Mouse (Mus musculus) forebrain, embryonic 11.5 days (tissue): ENCODE measurements around the gene Ndufa4l2. TPM values are rescaled to one million over a fixed set of nuclear protein-coding genes. Genes with fewer than 3 reads are reported as not detected.

Experiments
- ATAC-seq: fragments of 200-750 bp; cut with Nextera tagmentation; replicated peaks from 2 replicates; pipeline ENCODE4 v1.8.0; 2017; ENCODE audit warnings: moderate TSS enrichment; ENCODE audit not compliant: low FRiP score
- DNase-seq: peaks from one replicate; pipeline ENCODE4 v3.0.0-alpha.2; 2017; ENCODE audit warnings: low spot score
- H3K27ac ChIP-seq: fragments of 300-500 bp; sonication (generic); 2 replicates; pipeline ENCODE4 v1.5.1; 2014; ENCODE audit warnings: low read depth, low read length
- H3K27me3 ChIP-seq: fragments of 300-500 bp; sonication (generic); 2 replicates; pipeline ENCODE4 v1.6.1; 2014; ENCODE audit warnings: mild to moderate bottlenecking, low read length, mixed read lengths; ENCODE audit not compliant: control insufficient read depth, insufficient read depth
- H3K36me3 ChIP-seq: fragments of 300-500 bp; sonication (generic); 2 replicates; pipeline ENCODE4 v1.6.1; 2014; ENCODE audit warnings: mild to moderate bottlenecking, low read length, moderate library complexity, mixed read lengths; ENCODE audit not compliant: control insufficient read depth, insufficient read depth
- H3K4me1 ChIP-seq: fragments of 300-500 bp; sonication (generic); replicated peaks from 2 replicates; pipeline ENCODE4 v1.6.1; 2014; ENCODE audit warnings: low read length, mixed read lengths; ENCODE audit not compliant: control insufficient read depth, insufficient read depth
- H3K4me2 ChIP-seq: fragments of 300-500 bp; sonication (generic); 2 replicates; pipeline ENCODE4 v1.6.1; 2014; ENCODE audit warnings: low read depth, mild to moderate bottlenecking, low read length, moderate library complexity, mixed read lengths; ENCODE audit not compliant: severe bottlenecking
- H3K4me3 ChIP-seq: fragments of 300-500 bp; sonication (generic); 2 replicates; pipeline ENCODE4 v1.5.1; 2014; ENCODE audit warnings: low read depth, low read length
- H3K9ac ChIP-seq: fragments of 300-500 bp; sonication (generic); 2 replicates; pipeline ENCODE4 v1.6.1; 2014; ENCODE audit warnings: low read length
- H3K9me3 ChIP-seq: fragments of 300-500 bp; sonication (generic); 2 replicates; pipeline ENCODE4 v1.6.1; 2016; ENCODE audit warnings: low read length, mixed read lengths; ENCODE audit not compliant: control insufficient read depth
- WGBS: fragments of 180-500 bp; shearing (Covaris S2); extraction: QIAGEN DNeasy Blood & Tissue Kit; methylation state at CpG from one replicate; pipeline ENCODE4 v1.1.7; 2014; 5-methylcytosine and 5-hydroxymethylcytosine counted together
- polyA plus RNA-seq: library from polyadenylated mRNA; unstranded; fragments of >200 nt; fragmentation: Nextera tagmentation; extraction: Ambion mirVana; gene quantifications from 2 replicates; pipeline ENCODE4 v1.2.1, GENCODE M21; 2014

The Ndufa4l2 gene
- polyA plus RNA-seq, 1 experiment from 2014 or later = 6.1 TPM

GRCm38 (mm10) chr10:127519903-127520713 is 5.3 kb downstream of the Ndufa4l2 start:
- Histone ChIP-seq H3K9ac (no peak overlapping the region), H3K4me2 (0 out of 2 replicates have a peak overlapping the region, but pooled peaks have one; percentile 1), H3K27me3 (peaks cover 25% of the 10 kb centered on the region), H3K4me1 (peaks cover 32% of the 10 kb centered on the region), H3K9me3 (no peaks in the 10 kb centered on the region), H3K27ac (no peak overlapping the region), H3K36me3 (peaks cover 12% of the 10 kb centered on the region), H3K4me3 (no peak overlapping the region)
- DNase-seq (peak; percentile 54), ATAC-seq (no peak)
- WGBS = 92% methylated on average over 37 of the region's 37 CpGs

GRCm38 (mm10) chr10:127520714-127521357 is 6.1 kb downstream of the Ndufa4l2 start:
- Histone ChIP-seq H3K36me3 (peaks cover 12% of the 10 kb centered on the region), H3K9me3 (no peaks in the 10 kb centered on the region), H3K4me2 (peak overlapping the region; percentile 94), H3K9ac (peak overlapping the region; percentile 71), H3K4me3 (no peak overlapping the region), H3K27me3 (peaks cover 26% of the 10 kb centered on the region), H3K4me1 (peaks cover 30% of the 10 kb centered on the region), H3K27ac (no peak overlapping the region)
- DNase-seq = no peak
- WGBS = 87% methylated on average over 20 of the region's 20 CpGs
- ATAC-seq = no peak

GRCm38 (mm10) chr10:127521611-127522080 is 6.9 kb downstream of the Ndufa4l2 start:
- no peak for ATAC-seq
- 14% methylated on average over 12 of the region's 12 CpGs for whole genome bisulfite sequencing
- no peak overlapping the region for H3K27ac ChIP-seq
- peak overlapping the region; percentile 52 for H3K4me3 ChIP-seq
- peaks cover 29% of the 10 kb centered on the region for H3K4me1 ChIP-seq
- H3K4me2 ChIP-seq = peak overlapping the region; percentile 94
- DNase-seq = no peak
- peaks cover 33% of the 10 kb centered on the region for H3K27me3 ChIP-seq
- peak overlapping the region; percentile 71 for H3K9ac ChIP-seq
- peaks cover 12% of the 10 kb centered on the region for H3K36me3 ChIP-seq
- no peaks in the 10 kb centered on the region for H3K9me3 ChIP-seq

- no peaks in the 10 kb centered on the region for H3K9me3 ChIP-seq
- no peak within 1 kb of the TSS for H3K27ac ChIP-seq
- H3K27me3 ChIP-seq = peaks cover 37% of the 10 kb centered on the region
- H3K4me3 ChIP-seq = peak within 1 kb of the TSS; percentile 52
- ATAC-seq (peak; percentile 65), DNase-seq (peak; percentile 93)
- H3K36me3 ChIP-seq = peaks cover 12% of the 10 kb centered on the region
- H3K4me2 ChIP-seq = peak within 1 kb of the TSS; percentile 94
- H3K9ac ChIP-seq = peak within 1 kb of the TSS; percentile 71
- peaks cover 26% of the 10 kb centered on the region for H3K4me1 ChIP-seq
- under 1% methylated on average over 21 of the region's 21 CpGs for WGBS
These were observed 7.4 kb downstream of the Ndufa4l2 start, which contains the start of gene Shmt2 for GRCm38 (mm10) chr10:127522088-127522581. Gene Shmt2 (minus strand): TSS chr10:127522444.

- peaks cover 3% of the 10 kb centered on the region; the same call in 1 of the 2 replicates for H3K36me3 ChIP-seq
- H3K9me3 ChIP-seq = no peaks in the 10 kb centered on the region
- no peak overlapping the region for H3K27ac ChIP-seq
- H3K4me3 ChIP-seq = 0 out of 2 replicates have a peak overlapping the region, but pooled peaks have one; percentile 7
- no peak for DNase-seq
- WGBS = under 1% methylated on average over 23 of the region's 23 CpGs
- H3K9ac ChIP-seq = no peak overlapping the region
- H3K4me1 ChIP-seq = peaks cover 26% of the 10 kb centered on the region
- peaks cover 59% of the 10 kb centered on the region for H3K27me3 ChIP-seq
- H3K4me2 ChIP-seq = peak overlapping the region; percentile 37; the same call in 1 of the 2 replicates
- ATAC-seq = peak; percentile 11; the same call in 1 of the 2 replicates
These were observed 10.0 kb downstream of the Ndufa4l2 start for GRCm38 (mm10) chr10:127524646-127525255.

- no peak overlapping the region for H3K27ac ChIP-seq
- DNase-seq = no peak
- WGBS = 2% methylated on average over 26 of the region's 26 CpGs
These were observed 11.3 kb downstream of the Ndufa4l2 start for GRCm38 (mm10) chr10:127526048-127526447.

GRCm38 (mm10) chr10:127526681-127527080 is 11.9 kb downstream of the Ndufa4l2 start:
- Histone ChIP-seq H3K27me3 (peaks cover 78% of the 10 kb centered on the region), H3K9me3 (no peaks in the 10 kb centered on the region), H3K4me1 (peaks cover 27% of the 10 kb centered on the region), H3K36me3 (no peaks in the 10 kb centered on the region), H3K9ac (0 out of 2 replicates have a peak overlapping the region, but pooled peaks have one; percentile 12), H3K4me2 (peak overlapping the region; percentile 8), H3K4me3 (peak overlapping the region; percentile 1; the same call in 1 of the 2 replicates), H3K27ac (no peak overlapping the region)
- ATAC-seq (no peak), DNase-seq (peak; percentile 80)
- WGBS = 0% methylated on average over 26 of the region's 26 CpGs

More at GRCm38 (mm10) chr10:127526048-127526447, 11.3 kb downstream of the Ndufa4l2 start:
- no peak overlapping the region for H3K9ac ChIP-seq
- no peaks in the 10 kb centered on the region for H3K36me3 ChIP-seq
- peaks cover 71% of the 10 kb centered on the region for H3K27me3 ChIP-seq
- no peaks in the 10 kb centered on the region for H3K9me3 ChIP-seq
- ATAC-seq = no peak
- H3K4me1 ChIP-seq = peaks cover 31% of the 10 kb centered on the region
- peak overlapping the region; percentile 1; the same call in 1 of the 2 replicates for H3K4me3 ChIP-seq
- peak overlapping the region; percentile 8 for H3K4me2 ChIP-seq

- no peak overlapping the region for H3K9ac ChIP-seq
These were observed 12.7 kb downstream of the Ndufa4l2 start for GRCm38 (mm10) chr10:127527481-127527880.

More at GRCm38 (mm10) chr10:127527481-127527880, 12.7 kb downstream of the Ndufa4l2 start:
- Histone ChIP-seq H3K27ac (peak overlapping the region; percentile 37; the same call in 1 of the 2 replicates), H3K4me2 (peak overlapping the region; percentile 16; the same call in 1 of the 2 replicates), H3K27me3 (peaks cover 86% of the 10 kb centered on the region), H3K4me3 (peak overlapping the region; percentile 3; the same call in 1 of the 2 replicates), H3K9me3 (no peaks in the 10 kb centered on the region), H3K4me1 (peaks cover 24% of the 10 kb centered on the region), H3K36me3 (no peaks in the 10 kb centered on the region)
- ATAC-seq (no peak), DNase-seq (no peak)
- WGBS = 2% methylated on average over 17 of the region's 17 CpGs
